1 mouse cellular context compared by ENCODE assay signal in the genomic region with DNA sequence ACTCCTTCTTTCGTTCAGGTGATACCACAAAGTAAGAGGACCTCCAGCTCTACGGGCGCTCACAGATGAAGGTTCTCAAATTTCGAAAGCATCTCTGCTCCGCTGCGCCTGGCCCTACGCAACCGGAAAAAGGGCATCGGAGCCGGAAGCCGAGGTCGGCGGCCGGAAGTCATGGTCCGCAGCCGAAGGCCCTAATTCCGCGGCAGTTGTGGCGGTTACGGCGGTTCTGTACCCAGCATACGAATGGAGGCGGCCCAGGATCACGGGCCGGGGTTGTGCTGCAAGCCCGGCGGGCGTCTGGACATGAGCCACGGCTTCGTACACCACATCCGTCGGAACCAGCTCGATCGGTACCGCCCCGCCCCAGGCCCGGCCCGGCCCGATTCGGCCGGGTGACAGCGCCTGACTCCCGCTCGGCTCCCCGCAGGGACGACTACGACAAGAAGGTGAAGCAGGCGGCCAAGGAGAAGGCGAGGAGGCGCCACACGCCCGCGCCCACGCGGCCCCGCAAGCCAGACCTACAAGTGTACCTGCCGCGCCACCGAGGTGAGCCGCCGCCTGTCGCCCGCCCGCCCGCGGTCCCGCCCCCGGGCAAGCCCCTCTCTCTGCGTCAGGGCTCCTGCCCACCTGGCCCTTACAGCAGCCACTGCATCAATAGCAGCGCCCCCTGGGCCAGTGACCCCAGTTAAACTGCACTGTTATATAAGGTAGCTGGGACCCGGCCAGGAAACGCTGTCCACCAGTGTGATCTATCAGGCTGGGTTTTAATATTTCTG.
TF ChIP-seq lines count a peak whose summit lies in the region.

A gene (plus strand): TSS at position 152 of the 776 bp plus-strand sequence.

TF ChIP-seq in CH12.LX, 34 proteins besides CTCF, POLR2A, EP300 and RAD21 (continued from another document):
- TF ChIP-seq MAX (IDR thresholded peaks at IDR 0.05; ENCODE audit: low read length) (peak; percentile 39; the same call in 1 of the 2 replicates), POLR2AphosphoS2 (IDR thresholded peaks at IDR 0.05; ENCODE audit: low read depth, low read length) (peak; percentile 75), RCOR1 (conservative IDR thresholded peaks at IDR 0.05; ENCODE audit: low read depth, low read length) (no peak; the same call in 1 of the 2 replicates), SIN3A (IDR thresholded peaks at IDR 0.05; ENCODE audit: low read length) (peak; percentile 67), NELFE (IDR thresholded peaks at IDR 0.05; ENCODE audit: low read depth, low read length) (peak; percentile 92), ETS1 (conservative IDR thresholded peaks at IDR 0.05; ENCODE audit: low read depth, low read length) (0 out of 2 replicates have a peak, but pooled peaks have one; percentile 15), ZKSCAN1 (IDR thresholded peaks at IDR 0.05; ENCODE audit: borderline replicate concordance, low read depth, low read length) (no peak), ZMIZ1 (IDR thresholded peaks at IDR 0.05; ENCODE audit: low read depth, low read length) (peak; percentile 76), JUND (conservative IDR thresholded peaks at IDR 0.05; ENCODE audit: low read depth, low read length) (no peak), TBP (conservative IDR thresholded peaks at IDR 0.05; ENCODE audit: low read depth, low read length) (peak; percentile 92)
